In the genomic region with DNA sequence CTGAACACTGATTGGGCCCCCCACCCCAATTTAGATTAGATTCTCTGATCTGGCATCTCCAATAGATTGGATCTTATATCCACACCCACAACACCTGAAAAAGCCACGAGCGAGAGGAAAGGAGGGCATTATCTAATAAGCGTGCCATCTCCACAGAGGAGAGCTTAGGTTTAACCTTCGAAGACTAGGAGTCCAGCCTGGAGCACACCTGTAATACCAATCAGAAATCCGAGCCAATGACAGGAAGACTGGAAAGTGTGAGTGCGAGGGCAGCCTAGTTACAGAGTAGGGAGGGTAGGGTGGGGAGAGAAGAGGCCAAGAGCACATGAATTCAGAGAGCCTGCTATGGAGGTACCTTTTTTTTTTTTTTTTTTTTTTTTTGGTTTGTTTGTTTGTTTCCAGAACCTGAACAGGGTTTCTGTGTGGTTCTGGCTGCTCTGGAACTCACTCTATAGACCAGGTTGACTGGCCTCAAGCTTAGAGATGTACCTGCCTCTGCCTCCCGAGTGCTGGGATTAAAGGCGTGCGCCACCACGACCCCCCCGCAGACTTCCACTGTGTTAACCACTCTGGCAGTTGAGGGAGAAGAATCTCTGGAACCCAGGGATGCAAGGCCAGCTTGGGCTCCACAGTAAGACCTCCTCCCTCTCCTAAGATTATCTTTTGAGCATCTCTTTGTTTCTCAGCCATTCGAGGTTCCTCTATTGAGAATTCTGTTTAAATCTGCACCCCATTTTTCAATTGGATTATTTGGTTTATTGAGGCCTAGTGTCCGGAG, we compare ENCODE assay signal across 22 mouse cellular contexts. TPM values are rescaled to one million over a fixed set of nuclear protein-coding genes. Genes with fewer than 3 reads are reported as not detected.
"Had no signal": no experiment of that assay in that cellular context is flagged by ENCODE, and none has a peak within 500 bp of the region (broad histone marks: within the 10 kb centered on the region; RNA-seq: fewer than 3 reads in every experiment).

No protein-coding gene starts in this region.

- H3K27ac ChIP-seq: neural tube, embryonic 13.5 days; neural tube, embryonic 15.5 days; stomach, embryonic 15.5 days; stomach, postnatal 0 days had no signal

- DNase-seq: retina, postnatal 1 day; right cerebral cortex, adult 18-20 months; right cerebral cortex, postnatal 14 days; right cerebral cortex, postnatal 25 days; right cerebral cortex, postnatal 4 days; spleen, adult 18-20 months; thymus, adult 18-20 months; thymus, adult 2 months; thymus, postnatal 14 days; thymus, postnatal 25 days; thymus, postnatal 36 days; thymus, postnatal 4 days had no signal

- H3K9me3 ChIP-seq: neural tube, embryonic 13.5 days; neural tube, embryonic 15.5 days; stomach, embryonic 15.5 days had no signal

- H3K4me3 ChIP-seq: neural tube, embryonic 13.5 days; neural tube, embryonic 15.5 days; stomach, embryonic 15.5 days had no signal

- H3K4me2 ChIP-seq: neural tube, embryonic 13.5 days; neural tube, embryonic 15.5 days; stomach, embryonic 15.5 days had no signal

- H3K4me1 ChIP-seq: stomach, embryonic 15.5 days had no signal

- H3K9ac ChIP-seq: neural tube, embryonic 13.5 days; neural tube, embryonic 15.5 days; stomach, embryonic 15.5 days had no signal

- H3K27me3 ChIP-seq: neural tube, embryonic 13.5 days; neural tube, embryonic 15.5 days; stomach, embryonic 15.5 days had no signal

- H3K36me3 ChIP-seq: stomach, embryonic 15.5 days had no signal

RNA-seq across cellular contexts. Expression of a gene that starts 58.4 kb away (rescaled TPM):
- total RNA-seq: neutrophil, adult 5-6 weeks had no signal
- polyA plus RNA-seq: spleen, adult 2 months; stomach, embryonic 14.5 days; stomach, embryonic 15.5 days; stomach, embryonic 16.5 days; stomach, postnatal 0 days; thymus, postnatal 0 days; urinary bladder, adult 2 months had no signal
